Mouse (Mus musculus): ENCODE measurements around the gene Tenm2. TPM values are rescaled to one million over a fixed set of nuclear protein-coding genes. Genes with fewer than 3 reads are reported as not detected.

Gene Tenm2
- total RNA-seq, 2 experiments from 2014 or later: 0.07 TPM

DNA sequence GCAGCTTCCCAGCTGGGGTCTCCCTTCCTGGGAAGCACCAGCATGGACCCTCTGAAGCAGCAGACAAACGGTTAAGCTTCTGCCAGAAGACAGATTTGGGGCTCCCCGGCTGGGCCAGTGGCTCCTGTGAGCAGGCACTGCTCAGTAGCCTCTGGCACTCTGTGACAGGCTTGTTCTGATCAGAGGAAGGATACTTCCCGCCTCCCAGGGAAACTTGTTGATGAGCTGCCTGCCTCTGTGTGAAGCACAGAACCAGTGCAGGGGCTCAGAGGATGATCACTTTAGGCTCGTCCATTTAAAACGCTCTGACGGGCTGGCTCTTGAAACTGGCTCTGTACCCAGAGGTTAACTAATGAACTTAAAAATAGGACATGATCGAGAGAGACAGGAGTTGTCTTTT is 723.3 kb downstream of the Tenm2 start:
- intact Hi-C loops (cut with DNase I): no loop called here
- no peak for DNase-seq

- intact Hi-C loops (cut with DNase I): no loop called here
- DNase-seq: no peak
These were observed 727.5 kb downstream of the Tenm2 start for GRCm38 (mm10) chr11:36508312-36508711.

DNA sequence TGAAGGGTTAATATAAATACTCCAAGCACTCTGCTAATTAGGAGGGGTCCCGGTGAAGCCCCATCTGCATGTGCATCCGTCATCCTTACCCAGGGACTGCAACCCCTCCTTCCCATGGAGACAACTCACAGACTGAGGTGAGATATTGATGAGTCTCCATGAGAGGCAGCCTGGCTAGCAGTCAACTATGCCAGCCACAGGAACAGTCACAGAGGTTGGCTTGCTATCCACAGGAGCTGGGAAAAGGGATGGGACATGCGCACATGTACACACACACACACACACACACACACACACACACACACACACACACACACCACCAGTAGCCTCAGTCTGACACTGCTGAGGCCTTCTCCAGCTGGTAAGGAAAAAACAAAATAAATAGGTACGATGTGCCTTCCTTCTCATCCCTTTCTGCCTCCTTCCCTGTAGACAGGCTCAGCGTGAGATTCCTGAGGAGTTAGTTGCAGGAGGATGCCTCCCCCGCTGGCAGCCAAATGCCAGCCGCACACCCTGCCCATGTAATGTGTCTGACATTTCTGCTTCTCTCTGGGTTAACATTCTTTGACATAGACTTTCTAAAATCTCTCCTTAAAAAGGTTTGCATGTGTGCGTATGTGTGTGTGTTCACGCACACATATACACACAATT is 740.7 kb downstream of the Tenm2 start:
- no peak for DNase-seq

GRCm38 (mm10) chr11:36492274-36492673 is 743.5 kb downstream of the Tenm2 start:
- intact Hi-C loops (cut with DNase I): loop anchor here (10.0 kb wide), 2 partner anchors 267 to 447 kb away; no protein-coding TSS in a partner anchor
- DNase-seq: no peak

More for the DNA sequence above, 740.7 kb downstream of the Tenm2 start:
- intact Hi-C loops (cut with DNase I): loop anchor here (10.0 kb wide), 2 partner anchors 270 to 450 kb away; no protein-coding TSS in a partner anchor

DNA sequence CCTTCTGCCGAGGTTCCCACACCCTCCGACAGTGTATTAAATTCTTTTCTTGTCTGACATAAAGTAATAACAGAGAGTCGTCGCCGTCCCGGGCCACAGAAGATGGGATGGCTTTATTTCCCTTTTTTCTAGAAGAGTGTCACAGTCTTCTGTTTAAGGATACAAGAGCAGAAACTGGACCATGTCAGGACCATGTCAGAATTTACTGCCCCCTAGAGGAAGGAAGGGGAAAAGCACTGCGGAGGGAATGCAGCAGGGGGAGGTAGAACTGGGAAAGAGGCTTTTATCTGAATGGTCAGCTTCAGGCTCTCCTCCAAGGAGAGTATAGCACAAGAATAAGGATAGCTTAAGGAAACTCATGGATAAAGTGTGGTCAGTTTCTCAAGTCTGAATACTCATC is 745.7 kb downstream of the Tenm2 start:
- intact Hi-C loops (cut with DNase I): loop anchor here (10.0 kb wide), 2 partner anchors 265 to 445 kb away; no protein-coding TSS in a partner anchor
- DNase-seq: peak in 1 of 2 experiments; percentile 30

DNA sequence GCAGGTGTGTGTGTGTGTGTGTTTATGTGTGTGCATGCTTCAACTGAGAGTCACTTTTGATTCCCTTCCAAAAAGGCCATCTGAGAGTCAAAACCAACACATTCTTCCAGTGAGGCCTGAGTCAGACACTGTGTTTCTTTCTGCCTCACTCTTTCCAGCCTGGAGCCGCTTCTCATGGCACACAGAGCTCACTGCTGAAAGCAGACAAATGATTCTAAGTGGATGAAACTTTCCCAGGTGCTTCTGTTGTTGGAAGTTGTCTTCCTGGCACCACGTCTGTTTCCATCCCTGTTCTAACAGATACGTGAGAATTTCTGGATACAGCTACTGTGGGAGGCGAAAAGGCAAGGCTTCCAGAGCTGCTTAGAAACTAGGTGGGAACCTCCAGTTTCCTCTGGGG is 747.1 kb downstream of the Tenm2 start:
- no peak for DNase-seq
- intact Hi-C loops (cut with DNase I): no loop called here

GRCm38 (mm10) chr11:36486092-36486491 is 749.7 kb downstream of the Tenm2 start:
- peak in 1 of 2 experiments; percentile 3 for DNase-seq
- intact Hi-C loops (cut with DNase I): no loop called here

- no peak for DNase-seq
- intact Hi-C loops (cut with DNase I): no loop called here
These were observed 751.2 kb downstream of the Tenm2 start for GRCm38 (mm10) chr11:36484466-36485069.

GRCm38 (mm10) chr11:36482136-36482535 is 753.6 kb downstream of the Tenm2 start:
- intact Hi-C loops (cut with DNase I): no loop called here
- DNase-seq: peak; percentile 6 to 41

- no peak for DNase-seq
- intact Hi-C loops (cut with DNase I): no loop called here
These were observed 754.2 kb downstream of the Tenm2 start for GRCm38 (mm10) chr11:36481524-36481923.

DNA sequence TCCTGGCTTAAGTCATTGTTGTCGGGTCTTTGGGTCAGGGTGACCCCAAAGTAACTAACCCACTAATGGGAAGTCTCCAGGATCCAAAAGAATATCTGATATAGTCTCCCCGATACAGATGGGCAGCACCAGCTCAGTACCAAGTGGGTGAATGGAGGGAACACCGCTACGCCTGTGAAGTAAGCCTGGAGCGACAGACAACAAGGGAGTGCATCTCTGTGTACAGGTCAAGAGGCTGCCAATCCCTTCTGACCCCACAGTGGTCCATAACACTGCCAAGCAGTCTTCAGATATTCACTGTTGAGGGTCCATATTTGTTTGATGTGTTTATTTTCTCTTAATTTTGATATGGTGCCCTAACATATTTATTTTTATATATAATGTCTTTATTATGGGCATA is 754.7 kb downstream of the Tenm2 start:
- intact Hi-C loops (cut with DNase I): no loop called here
- DNase-seq: no peak

- intact Hi-C loops (cut with DNase I): no loop called here
- no peak for DNase-seq
These were observed 765.8 kb downstream of the Tenm2 start for GRCm38 (mm10) chr11:36469811-36470551.

- intact Hi-C loops (cut with DNase I): no loop called here
- no peak for DNase-seq
These were observed 777.3 kb downstream of the Tenm2 start for GRCm38 (mm10) chr11:36458451-36458850.

- intact Hi-C loops (cut with DNase I): no loop called here
These were observed 781.7 kb downstream of the Tenm2 start for GRCm38 (mm10) chr11:36454076-36454475.

DNA sequence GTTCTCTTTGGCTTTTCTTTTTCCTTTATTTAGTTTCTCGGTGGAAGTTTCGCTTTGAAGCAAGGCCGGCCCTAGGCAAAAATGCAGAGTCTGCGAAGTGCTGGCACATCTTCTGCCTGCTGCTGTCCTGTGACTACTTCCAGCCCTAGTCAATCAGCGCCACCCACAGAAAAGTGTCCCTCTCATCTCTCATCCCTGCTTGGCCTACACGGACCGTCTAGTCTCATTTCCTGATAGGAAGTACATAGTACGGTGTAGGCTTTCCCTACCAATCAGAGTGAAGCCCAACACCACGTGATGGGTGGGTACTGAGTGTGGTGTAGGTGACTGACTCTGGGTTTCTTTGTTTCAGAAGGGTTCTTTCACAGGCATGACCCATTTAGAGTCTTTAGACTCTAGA is 783.3 kb downstream of the Tenm2 start:
- intact Hi-C loops (cut with DNase I): no loop called here
- no peak for DNase-seq

More at GRCm38 (mm10) chr11:36454076-36454475, 781.7 kb downstream of the Tenm2 start:
- DNase-seq: no peak

DNA sequence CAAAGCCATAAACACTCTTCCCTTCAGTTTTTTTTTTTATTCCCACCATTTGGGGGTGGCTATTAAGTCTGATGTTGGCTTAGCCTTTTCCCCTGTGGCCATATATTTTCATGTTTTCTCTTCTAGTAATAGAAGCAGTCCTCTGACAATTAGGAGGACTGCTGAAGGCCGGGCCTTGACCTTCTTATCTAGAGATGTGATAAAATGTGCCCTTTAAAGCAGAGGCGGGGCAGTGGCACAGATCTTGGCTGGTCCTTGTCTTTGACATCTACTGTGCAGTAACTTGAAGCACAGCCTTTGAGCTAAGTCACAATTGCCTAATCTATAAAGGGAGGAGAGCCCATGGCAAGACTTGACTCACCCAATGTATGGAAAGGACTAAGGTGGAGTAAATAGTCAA is 789.4 kb downstream of the Tenm2 start:
- intact Hi-C loops (cut with DNase I): no loop called here
- no peak for DNase-seq

DNA sequence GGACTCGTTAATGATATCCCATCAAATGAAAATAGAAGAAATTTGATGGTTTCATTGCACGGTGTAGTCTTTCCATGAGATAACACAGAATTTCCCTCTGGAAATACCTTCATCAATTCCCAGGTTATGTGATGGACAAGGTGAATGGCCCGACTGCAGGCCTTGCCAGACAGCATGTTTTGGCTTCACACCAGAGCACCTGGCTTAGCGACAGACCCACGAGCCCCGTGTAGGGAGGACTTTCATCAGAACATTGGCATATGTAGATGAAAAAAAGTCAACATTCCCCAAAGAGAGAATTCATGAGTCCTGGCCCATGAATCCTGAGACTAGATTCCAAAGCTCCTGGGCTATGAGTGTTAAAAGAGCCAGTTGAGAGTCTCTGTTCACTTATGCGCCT is 791.9 kb downstream of the Tenm2 start:
- no peak for DNase-seq
- intact Hi-C loops (cut with DNase I): no loop called here

DNA sequence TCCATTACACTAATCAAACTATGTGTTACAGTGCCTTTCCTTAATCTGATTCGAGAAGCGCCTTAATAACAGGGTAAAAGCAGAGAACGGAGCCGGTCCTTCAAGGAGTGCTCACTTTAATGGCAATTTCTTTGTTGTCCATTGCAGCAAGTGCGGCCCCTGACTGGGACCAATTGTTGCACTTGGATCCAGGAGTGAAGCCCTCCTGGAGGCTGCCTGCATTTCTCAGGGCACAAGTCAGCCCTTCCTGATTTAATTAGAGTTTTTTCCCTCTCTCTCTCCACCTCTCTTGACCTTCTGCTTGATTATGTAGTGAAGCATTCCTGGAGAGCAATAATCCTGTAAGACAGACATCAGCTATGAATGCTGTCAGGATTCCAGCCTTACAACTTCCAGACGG is 794.0 kb downstream of the Tenm2 start:
- DNase-seq: no peak
- intact Hi-C loops (cut with DNase I): no loop called here

GRCm38 (mm10) chr11:36436251-36436650 is 799.5 kb downstream of the Tenm2 start:
- no peak for DNase-seq
- intact Hi-C loops (cut with DNase I): no loop called here

DNA sequence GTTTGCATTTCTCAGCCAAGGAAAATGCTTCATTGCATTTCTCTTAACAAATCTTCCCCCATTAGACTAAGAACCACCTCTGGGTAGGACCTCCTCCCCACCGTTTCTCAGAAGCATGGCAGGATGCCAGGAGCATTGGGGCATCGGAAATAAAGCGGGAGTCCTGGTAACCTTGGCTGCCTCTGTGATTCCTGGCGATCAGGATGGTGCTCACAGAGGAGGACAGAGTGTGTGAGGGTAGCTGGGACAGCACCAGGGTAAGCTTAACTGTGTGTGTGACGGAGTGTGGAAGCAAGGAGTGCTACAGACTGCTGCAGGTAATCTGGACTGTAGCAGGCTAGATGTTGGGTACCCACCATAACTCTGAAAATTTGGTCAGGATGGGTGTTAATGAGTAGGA is 806.8 kb downstream of the Tenm2 start:
- intact Hi-C loops (cut with DNase I): no loop called here
- no peak for DNase-seq

- DNase-seq: no peak
- intact Hi-C loops (cut with DNase I): no loop called here
These were observed 810.8 kb downstream of the Tenm2 start for GRCm38 (mm10) chr11:36424959-36425358.

DNA sequence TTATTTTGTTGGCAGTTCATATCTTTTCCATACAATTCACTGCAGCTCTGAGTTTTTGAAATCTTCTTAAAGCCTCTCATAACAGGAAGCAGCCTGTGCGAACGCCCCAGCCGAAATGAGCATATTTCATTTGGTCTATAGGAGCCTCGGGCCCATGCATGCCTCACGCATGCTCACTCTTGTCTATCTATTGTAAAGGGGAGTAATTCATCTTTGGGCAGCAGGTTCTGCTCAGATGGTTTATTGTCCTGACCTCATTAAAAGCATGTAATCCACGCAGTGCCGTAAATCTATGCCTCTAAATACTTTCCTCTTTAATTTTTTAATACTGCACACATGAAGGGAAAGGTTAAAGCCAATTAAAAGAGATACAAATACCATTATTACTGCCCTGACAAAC is 815.7 kb downstream of the Tenm2 start:
- DNase-seq: no peak
- intact Hi-C loops (cut with DNase I): no loop called here
